Mouse (Mus musculus): ENCODE measurements around the gene Efcab11. TPM values are rescaled to one million over a fixed set of nuclear protein-coding genes. Genes with fewer than 3 reads are reported as not detected.

The Efcab11 gene
- polyA plus RNA-seq, 1 experiment from 2014 or later: 22.1 TPM

- no peaks in the 10 kb centered on the region for H3K36me3 ChIP-seq (ENCODE audit: insufficient read depth)
- H3K9me3 ChIP-seq (ENCODE audit: low read depth, low read length): no peaks in the 10 kb centered on the region
- no peak for DNase-seq
- H3K4me3 ChIP-seq (ENCODE audit: low read depth, low read length): no peak overlapping the region
- 86% methylated on average over 5 of the region's 5 CpGs for WGBS
- no peak for TF ChIP-seq CTCF (IDR thresholded peaks at IDR 0.05; ENCODE audit: low read depth)
- no peak overlapping the region for H3K4me2 ChIP-seq
- H3K27me3 ChIP-seq (ENCODE audit: insufficient read depth, low read length): no peaks in the 10 kb centered on the region
- ATAC-seq (ENCODE audit: insufficient read depth): no peak
- H3K9ac ChIP-seq: no peak overlapping the region
- H3K27ac ChIP-seq (ENCODE audit: low read depth): no peak overlapping the region
- no peaks in the 10 kb centered on the region for H3K4me1 ChIP-seq (ENCODE audit: insufficient read depth)
Observed at GRCm38 (mm10) chr12:99699379-99700023, 184.7 kb downstream of the Efcab11 start.

- no peak overlapping the region for H3K9ac ChIP-seq
- H3K9me3 ChIP-seq (ENCODE audit: low read depth, low read length): no peaks in the 10 kb centered on the region
- DNase-seq (no peak), ATAC-seq (ENCODE audit: insufficient read depth) (no peak)
- H3K4me2 ChIP-seq: no peak overlapping the region
- H3K4me3 ChIP-seq (ENCODE audit: low read depth, low read length): no peak overlapping the region
- H3K4me1 ChIP-seq (ENCODE audit: insufficient read depth): no peaks in the 10 kb centered on the region
- 91% methylated on average over 3 of the region's 3 CpGs for WGBS
- TF ChIP-seq CTCF (IDR thresholded peaks at IDR 0.05; ENCODE audit: low read depth): no peak
- H3K27me3 ChIP-seq (ENCODE audit: insufficient read depth, low read length): no peaks in the 10 kb centered on the region
- no peak overlapping the region for H3K27ac ChIP-seq (ENCODE audit: low read depth)
- no peaks in the 10 kb centered on the region for H3K36me3 ChIP-seq (ENCODE audit: insufficient read depth)
Observed at GRCm38 (mm10) chr12:99694066-99694465, 190.2 kb downstream of the Efcab11 start.

- ATAC-seq (ENCODE audit: insufficient read depth) (no peak), DNase-seq (no peak)
- WGBS: 55% methylated on average over 6 of the region's 6 CpGs
Observed at GRCm38 (mm10) chr12:99686418-99686992, 197.7 kb downstream of the Efcab11 start.

DNA sequence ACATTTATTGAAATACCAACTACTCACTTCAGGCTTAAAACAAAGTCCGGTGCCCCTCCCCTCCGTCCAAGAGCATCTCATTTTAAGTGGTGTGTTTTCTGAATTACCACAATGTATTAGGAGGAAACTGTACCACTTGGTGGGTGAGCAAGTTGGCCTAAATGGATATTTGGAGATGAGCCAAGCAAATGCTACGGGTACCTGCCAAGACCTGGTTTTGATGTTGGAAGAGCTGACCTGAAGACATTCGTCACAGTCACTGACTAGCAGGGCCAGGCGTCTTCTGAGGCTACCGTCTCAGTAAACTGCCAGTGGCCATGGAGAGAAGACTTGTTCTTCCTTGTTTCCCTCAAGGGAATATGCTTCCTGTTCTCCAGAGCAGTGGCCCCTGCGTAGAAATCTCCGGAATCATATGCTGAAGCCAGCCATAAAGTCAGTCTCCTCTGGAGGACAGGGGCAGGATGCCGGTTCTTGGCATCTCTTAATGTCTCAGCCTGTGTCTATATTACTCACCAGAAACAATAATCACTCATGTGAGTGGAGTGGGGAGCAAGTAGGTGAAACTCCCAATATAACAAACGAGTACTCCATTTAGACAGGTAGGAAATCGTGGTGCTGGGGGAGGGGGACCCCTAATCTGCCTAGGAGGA is 198.7 kb downstream of the Efcab11 start:
- H3K27ac ChIP-seq (ENCODE audit: low read depth): no peak overlapping the region
- ATAC-seq (ENCODE audit: insufficient read depth): peak; percentile 24; the same call in 1 of the 2 replicates

More at GRCm38 (mm10) chr12:99686418-99686992, 197.7 kb downstream of the Efcab11 start:
- Histone ChIP-seq H3K36me3 (ENCODE audit: insufficient read depth) (no peaks in the 10 kb centered on the region), H3K27ac (ENCODE audit: low read depth) (no peak overlapping the region), H3K4me2 (no peak overlapping the region), H3K4me1 (ENCODE audit: insufficient read depth) (no peaks in the 10 kb centered on the region), H3K4me3 (ENCODE audit: low read depth, low read length) (no peak overlapping the region), H3K9ac (no peak overlapping the region), H3K9me3 (ENCODE audit: low read depth, low read length) (no peaks in the 10 kb centered on the region), H3K27me3 (ENCODE audit: insufficient read depth, low read length) (no peaks in the 10 kb centered on the region)
- TF ChIP-seq CTCF (IDR thresholded peaks at IDR 0.05; ENCODE audit: low read depth): no peak

DNA sequence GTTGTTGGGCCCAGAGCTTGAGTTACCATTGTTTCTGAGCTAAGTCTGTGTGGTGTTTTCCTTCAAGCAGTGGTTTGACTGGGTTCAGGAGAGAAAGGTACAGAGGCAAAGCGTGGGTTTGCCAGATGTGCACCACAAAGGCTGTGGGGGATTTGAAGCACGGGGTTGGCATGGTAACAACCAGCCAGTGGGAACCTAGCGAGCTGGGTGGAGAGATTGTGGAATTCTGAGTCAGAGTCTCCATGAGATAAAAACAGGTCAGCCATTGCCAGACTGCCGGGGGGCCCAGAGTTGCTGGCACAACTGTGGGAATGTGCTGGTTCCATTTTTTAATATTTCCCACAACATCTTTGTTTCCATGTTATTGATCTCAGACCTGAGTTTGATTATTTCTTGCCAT is 202.6 kb downstream of the Efcab11 start:
- Histone ChIP-seq H3K4me2 (no peak overlapping the region), H3K36me3 (ENCODE audit: insufficient read depth) (no peaks in the 10 kb centered on the region), H3K9ac (no peak overlapping the region), H3K4me1 (ENCODE audit: insufficient read depth) (no peaks in the 10 kb centered on the region), H3K4me3 (ENCODE audit: low read depth, low read length) (no peak overlapping the region), H3K27me3 (ENCODE audit: insufficient read depth, low read length) (no peaks in the 10 kb centered on the region), H3K9me3 (ENCODE audit: low read depth, low read length) (no peaks in the 10 kb centered on the region), H3K27ac (ENCODE audit: low read depth) (no peak overlapping the region)
- no peak for TF ChIP-seq CTCF (IDR thresholded peaks at IDR 0.05; ENCODE audit: low read depth)
- 36% methylated on average over 4 of the region's 4 CpGs for WGBS
- ATAC-seq (ENCODE audit: insufficient read depth): no peak
- DNase-seq: no peak

More for the DNA sequence above, 198.7 kb downstream of the Efcab11 start:
- Histone ChIP-seq H3K4me3 (ENCODE audit: low read depth, low read length) (no peak overlapping the region), H3K4me2 (no peak overlapping the region), H3K4me1 (ENCODE audit: insufficient read depth) (no peaks in the 10 kb centered on the region), H3K9me3 (ENCODE audit: low read depth, low read length) (no peaks in the 10 kb centered on the region), H3K36me3 (ENCODE audit: insufficient read depth) (no peaks in the 10 kb centered on the region), H3K9ac (no peak overlapping the region), H3K27me3 (ENCODE audit: insufficient read depth, low read length) (no peaks in the 10 kb centered on the region)
- WGBS: 70% methylated on average over 11 of the region's 11 CpGs
- DNase-seq: peak; percentile 17
- no peak for TF ChIP-seq CTCF (IDR thresholded peaks at IDR 0.05; ENCODE audit: low read depth)

DNA sequence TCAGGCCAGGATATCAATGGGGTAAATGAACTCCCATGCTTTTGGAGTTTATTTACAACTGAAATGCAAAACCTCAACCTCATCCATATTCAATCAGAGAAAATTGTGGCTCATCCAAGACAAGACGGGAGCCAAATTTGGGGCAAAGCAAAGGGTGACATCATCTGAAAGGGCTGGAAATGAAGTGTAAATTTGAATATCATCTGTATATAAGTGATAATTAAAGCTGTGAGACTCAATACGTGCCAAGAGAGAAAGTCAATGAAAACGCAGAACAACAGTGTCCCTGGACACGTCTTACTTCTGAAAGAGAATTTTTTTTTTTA is 212.4 kb downstream of the Efcab11 start:
- no peaks in the 10 kb centered on the region for H3K4me1 ChIP-seq (ENCODE audit: insufficient read depth)
- H3K27ac ChIP-seq (ENCODE audit: low read depth): no peak overlapping the region
- no peak overlapping the region for H3K4me3 ChIP-seq (ENCODE audit: low read depth, low read length)
- no peak for TF ChIP-seq CTCF (IDR thresholded peaks at IDR 0.05; ENCODE audit: low read depth)
- WGBS: 62% methylated on average over 4 of the region's 4 CpGs
- no peak for DNase-seq
- no peaks in the 10 kb centered on the region for H3K27me3 ChIP-seq (ENCODE audit: insufficient read depth, low read length)
- H3K9ac ChIP-seq: no peak overlapping the region
- ATAC-seq (ENCODE audit: insufficient read depth): no peak
- H3K9me3 ChIP-seq (ENCODE audit: low read depth, low read length): no peaks in the 10 kb centered on the region
- H3K36me3 ChIP-seq (ENCODE audit: insufficient read depth): no peaks in the 10 kb centered on the region
- no peak overlapping the region for H3K4me2 ChIP-seq

GRCm38 (mm10) chr12:99671162-99671865 is 212.9 kb downstream of the Efcab11 start:
- Histone ChIP-seq H3K4me2 (no peak overlapping the region), H3K9ac (no peak overlapping the region), H3K27me3 (ENCODE audit: insufficient read depth, low read length) (no peaks in the 10 kb centered on the region), H3K27ac (ENCODE audit: low read depth) (no peak overlapping the region), H3K4me1 (ENCODE audit: insufficient read depth) (no peaks in the 10 kb centered on the region), H3K9me3 (ENCODE audit: low read depth, low read length) (no peaks in the 10 kb centered on the region), H3K4me3 (ENCODE audit: low read depth, low read length) (no peak overlapping the region), H3K36me3 (ENCODE audit: insufficient read depth) (no peaks in the 10 kb centered on the region)
- peak; percentile 95 for ATAC-seq (ENCODE audit: insufficient read depth)
- 39% methylated on average over 12 of the region's 12 CpGs for WGBS
- DNase-seq: peak; percentile 93
- TF ChIP-seq CTCF (IDR thresholded peaks at IDR 0.05; ENCODE audit: low read depth): no peak
